Mouse (Mus musculus): ENCODE measurements around the gene Id3.

The Id3 gene

GRCm38 (mm10) chr4:136177612-136178474 is 34.5 kb downstream of the Id3 start:
- no peak for DNase-seq (ENCODE audit: low spot score in 2 of 2)

- no peak for DNase-seq (ENCODE audit: low spot score in 2 of 2)
Measured at GRCm38 (mm10) chr4:136178475-136178921, 35.2 kb downstream of the Id3 start.

GRCm38 (mm10) chr4:136179456-136179855 is 36.2 kb downstream of the Id3 start:
- no peak for DNase-seq (ENCODE audit: low spot score in 2 of 2)

- DNase-seq (ENCODE audit: low spot score in 2 of 2), result peak; percentile 57 to 67
Measured at GRCm38 (mm10) chr4:136179998-136180397, 36.7 kb downstream of the Id3 start.

GRCm38 (mm10) chr4:136180408-136181330 is 37.4 kb downstream of the Id3 start:
- peak; percentile 33 to 34 for DNase-seq (ENCODE audit: low spot score in 2 of 2)

DNA sequence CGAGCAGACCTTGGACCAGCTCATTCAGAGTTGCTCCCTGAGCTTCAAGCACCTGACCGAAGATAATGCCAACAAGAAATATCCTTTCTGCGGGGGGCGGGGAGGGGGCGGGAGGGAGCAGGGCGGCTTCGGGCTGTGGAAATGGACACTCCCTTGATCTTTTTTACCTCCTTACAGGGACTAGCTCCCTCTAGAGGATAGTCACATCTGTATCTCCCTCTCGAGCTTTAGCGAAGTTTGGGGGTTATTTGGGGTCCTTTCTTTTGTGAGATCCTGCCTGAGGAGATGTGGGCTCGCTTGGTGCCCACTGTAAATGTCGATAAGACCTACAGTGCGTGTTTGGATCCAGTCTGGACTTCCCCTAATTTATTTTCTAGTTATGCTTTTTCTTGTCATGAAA is 38.1 kb downstream of the Id3 start:
- no peak for DNase-seq (ENCODE audit: low spot score in 2 of 2)

- no peak for DNase-seq (ENCODE audit: low spot score in 2 of 2)
Measured at GRCm38 (mm10) chr4:136185375-136185774, 42.1 kb downstream of the Id3 start.

- DNase-seq (ENCODE audit: low spot score in 2 of 2), result no peak
Measured at GRCm38 (mm10) chr4:136186315-136186714, 43.0 kb downstream of the Id3 start.

GRCm38 (mm10) chr4:136186739-136187472 is 43.6 kb downstream of the Id3 start:
- no peak for DNase-seq (ENCODE audit: low spot score in 2 of 2)

DNA sequence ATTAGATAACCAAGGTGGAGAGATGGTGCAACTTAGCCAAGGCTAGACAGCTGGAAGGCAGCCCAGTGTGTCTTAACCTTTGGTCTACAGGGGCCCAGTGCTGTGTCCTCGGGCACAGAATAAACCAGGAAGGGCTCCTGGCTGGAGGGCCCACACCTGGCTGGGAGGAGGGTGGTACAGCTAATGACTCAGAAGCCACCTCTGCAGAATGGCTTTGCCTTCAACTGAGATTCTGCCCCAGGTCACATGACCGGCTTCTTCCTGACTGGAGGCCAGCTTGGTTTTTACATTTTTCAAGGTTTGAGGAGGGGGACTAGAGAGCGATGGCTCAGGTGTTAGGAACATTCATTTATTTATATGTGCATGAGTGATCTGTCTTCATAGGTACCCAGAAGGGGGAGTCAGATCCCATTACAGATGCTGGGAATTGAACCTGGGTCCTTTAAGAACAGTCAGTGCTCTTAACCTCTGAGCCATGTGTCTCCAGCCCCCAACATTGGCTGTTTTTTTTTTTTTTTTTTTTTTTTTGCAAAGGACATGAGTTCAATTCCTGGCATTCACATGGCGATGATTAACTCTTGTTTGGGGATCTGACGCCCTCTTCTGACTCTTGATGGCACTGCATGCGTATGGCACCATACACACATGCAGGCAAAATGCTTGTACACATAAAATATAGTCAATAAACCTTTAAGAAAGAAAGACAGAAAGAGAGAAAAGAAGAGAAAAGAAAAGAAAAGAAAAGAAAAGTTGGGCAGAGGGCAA is 45.9 kb downstream of the Id3 start:
- no peak for DNase-seq (ENCODE audit: low spot score in 2 of 2)

DNA sequence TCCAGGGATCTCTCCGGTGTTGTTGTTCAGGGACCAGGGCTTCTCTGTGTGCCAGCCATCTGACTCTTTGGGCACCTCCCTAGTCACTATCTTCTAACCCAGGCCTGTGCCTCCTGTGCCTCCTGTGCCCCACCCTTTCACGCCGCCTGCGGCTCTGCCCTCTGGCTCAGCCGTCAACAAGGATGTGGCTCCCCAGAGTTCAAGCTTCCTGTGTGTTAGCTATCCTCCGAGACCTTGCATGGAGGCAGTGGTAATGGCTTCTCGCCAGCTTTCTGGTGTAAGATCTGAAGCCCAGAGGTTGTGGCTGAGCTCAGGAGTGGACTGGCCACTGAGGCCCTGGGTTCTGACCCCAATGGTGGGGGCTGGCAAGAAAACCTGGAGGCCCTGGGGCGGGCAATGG is 46.6 kb downstream of the Id3 start:
- DNase-seq (ENCODE audit: low spot score in 2 of 2), result no peak

DNA sequence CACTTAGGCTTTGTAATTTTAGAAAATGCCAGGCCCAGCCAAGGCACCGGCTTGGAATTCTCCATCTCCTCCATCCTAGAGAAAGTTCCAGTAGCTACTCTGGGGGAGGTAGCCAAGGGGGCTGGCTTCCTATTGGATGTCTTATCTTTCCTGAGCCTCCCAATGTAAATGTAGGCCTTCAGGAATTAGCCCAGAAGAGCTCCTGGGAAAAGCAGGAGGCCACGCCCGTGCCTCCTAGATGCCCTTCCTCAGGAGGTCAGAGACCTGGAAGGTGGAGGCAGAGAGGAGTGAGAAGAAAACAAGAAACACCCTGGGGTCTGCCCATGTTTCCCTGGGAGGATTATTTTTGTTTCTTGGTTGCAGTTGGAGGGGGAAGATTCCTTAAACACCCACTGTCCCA is 50.3 kb downstream of the Id3 start:
- DNase-seq (ENCODE audit: low spot score in 2 of 2), result no peak

DNA sequence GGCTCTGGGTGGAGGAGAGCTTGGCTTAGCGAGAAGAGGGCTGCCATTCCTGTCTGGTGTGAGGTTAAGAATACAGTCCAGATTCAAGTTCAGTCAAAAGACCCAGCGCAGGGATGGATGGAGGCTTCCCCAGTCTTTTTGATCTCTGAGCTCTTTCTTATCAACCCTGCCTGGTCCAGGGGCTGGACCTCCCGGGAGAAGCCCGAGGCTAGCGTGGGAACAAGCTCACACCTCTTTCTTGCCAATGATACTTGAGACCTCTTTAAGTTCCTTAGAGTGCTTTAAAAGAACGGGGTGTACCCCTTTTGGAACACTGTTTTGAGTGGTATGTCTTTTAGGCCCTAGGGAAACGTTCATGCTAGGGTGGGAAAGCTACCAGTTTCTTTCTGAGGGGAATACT is 51.7 kb downstream of the Id3 start:
- no peak for DNase-seq (ENCODE audit: low spot score in 2 of 2)
